Mouse (Mus musculus): ENCODE measurements around the gene Ikbkg. TPM values are rescaled to one million over a fixed set of nuclear protein-coding genes. Genes with fewer than 3 reads are reported as not detected.

Gene Ikbkg
- polyA plus RNA-seq, 1 experiment, result 37.1 TPM

- no peak for TF ChIP-seq MYOG (IDR thresholded peaks at IDR 0.05; ENCODE audit: control insufficient read depth, extremely low read depth, insufficient read length)
- no peak for TF ChIP-seq FOSL1 (IDR thresholded peaks at IDR 0.05; ENCODE audit: insufficient read depth, low read length, poor library complexity, severe bottlenecking)
- TF ChIP-seq CEBPB (IDR thresholded peaks at IDR 0.05; ENCODE audit: low read depth), result no peak
- no peak for TF ChIP-seq USF1 (IDR thresholded peaks at IDR 0.05; ENCODE audit: low read depth)
- Histone ChIP-seq H3K4me3 (ENCODE audit: insufficient read depth, poor library complexity, severe bottlenecking) (peak overlapping the region; percentile 11), H3K79me2 (ENCODE audit: control insufficient read depth, insufficient read depth) (peaks cover 85% of the 10 kb centered on the region)
Observed at GRCm38 (mm10) chrX:74427116-74427515, 34.0 kb downstream of the Ikbkg start.

GRCm38 (mm10) chrX:74428146-74428825 is 35.2 kb downstream of the Ikbkg start:
- peak overlapping the region; percentile 49 for H3K4me3 ChIP-seq (ENCODE audit: insufficient read depth, poor library complexity, severe bottlenecking)
- peaks cover 79% of the 10 kb centered on the region for H3K79me2 ChIP-seq (ENCODE audit: control insufficient read depth, insufficient read depth)
- no peaks in the 10 kb centered on the region for H3K27me3 ChIP-seq (ENCODE audit: control insufficient read depth, insufficient read depth, insufficient read length)
- peaks cover 39% of the 10 kb centered on the region for H3K36me3 ChIP-seq (ENCODE audit: control insufficient read depth, insufficient read depth)
- peak overlapping the region; percentile 71 for H3ac ChIP-seq (ENCODE audit: control insufficient read depth, insufficient read length, low read depth)
- no peak for TF ChIP-seq MAX (IDR thresholded peaks at IDR 0.05)
- no peak for TF ChIP-seq CTCF (IDR thresholded peaks at IDR 0.05; ENCODE audit: control insufficient read depth, insufficient read depth, insufficient read length)
- no peak for TF ChIP-seq MYOG (IDR thresholded peaks at IDR 0.05; ENCODE audit: control insufficient read depth, extremely low read depth, insufficient read length)
- TF ChIP-seq FOSL1 (IDR thresholded peaks at IDR 0.05; ENCODE audit: insufficient read depth, low read length, poor library complexity, severe bottlenecking), result no peak
- no peak for TF ChIP-seq MYOD1 (IDR thresholded peaks at IDR 0.05; ENCODE audit: control insufficient read depth, insufficient read length, low read depth)
- no peak for TF ChIP-seq USF1 (IDR thresholded peaks at IDR 0.05; ENCODE audit: low read depth)
- no peak for TF ChIP-seq CEBPB (IDR thresholded peaks at IDR 0.05; ENCODE audit: low read depth)
- H3K79me3 ChIP-seq (ENCODE audit: low read depth), result peaks cover 46% of the 10 kb centered on the region

More at GRCm38 (mm10) chrX:74427116-74427515, 34.0 kb downstream of the Ikbkg start:
- Histone ChIP-seq H3K27me3 (ENCODE audit: control insufficient read depth, insufficient read depth, insufficient read length) (no peaks in the 10 kb centered on the region), H3K79me3 (ENCODE audit: low read depth) (peaks cover 50% of the 10 kb centered on the region), H3K36me3 (ENCODE audit: control insufficient read depth, insufficient read depth) (peaks cover 30% of the 10 kb centered on the region), H3ac (ENCODE audit: control insufficient read depth, insufficient read length, low read depth) (peak overlapping the region; percentile 36)

GRCm38 (mm10) chrX:74428826-74429276 is 35.8 kb downstream of the Ikbkg start, which contains the start of gene G6pdx:
Gene G6pdx, minus strand, starts transcription at chrX:74429194.
- Histone ChIP-seq H3ac (ENCODE audit: control insufficient read depth, insufficient read length, low read depth) (peak within 1 kb of the TSS; percentile 95), H3K79me3 (ENCODE audit: low read depth) (peaks cover 42% of the 10 kb centered on the region), H3K79me2 (ENCODE audit: control insufficient read depth, insufficient read depth) (peaks cover 73% of the 10 kb centered on the region), H3K4me3 (ENCODE audit: insufficient read depth, poor library complexity, severe bottlenecking) (peak within 1 kb of the TSS; percentile 49), H3K27me3 (ENCODE audit: control insufficient read depth, insufficient read depth, insufficient read length) (no peaks in the 10 kb centered on the region), H3K36me3 (ENCODE audit: control insufficient read depth, insufficient read depth) (peaks cover 44% of the 10 kb centered on the region)
- no peak for TF ChIP-seq MYOD1 (IDR thresholded peaks at IDR 0.05; ENCODE audit: control insufficient read depth, insufficient read length, low read depth)
- no peak for TF ChIP-seq MAX (IDR thresholded peaks at IDR 0.05)
- no peak for TF ChIP-seq USF1 (IDR thresholded peaks at IDR 0.05; ENCODE audit: low read depth)
- no peak for TF ChIP-seq CTCF (IDR thresholded peaks at IDR 0.05; ENCODE audit: control insufficient read depth, insufficient read depth, insufficient read length)
- TF ChIP-seq CEBPB (IDR thresholded peaks at IDR 0.05; ENCODE audit: low read depth), result no peak
- TF ChIP-seq FOSL1 (IDR thresholded peaks at IDR 0.05; ENCODE audit: insufficient read depth, low read length, poor library complexity, severe bottlenecking), result no peak
- TF ChIP-seq MYOG (IDR thresholded peaks at IDR 0.05; ENCODE audit: control insufficient read depth, extremely low read depth, insufficient read length), result no peak

GRCm38 (mm10) chrX:74429290-74429821 is 36.3 kb downstream of the Ikbkg start:
- TF ChIP-seq MYOD1 (IDR thresholded peaks at IDR 0.05; ENCODE audit: control insufficient read depth, insufficient read length, low read depth) (no peak), MYOG (IDR thresholded peaks at IDR 0.05; ENCODE audit: control insufficient read depth, extremely low read depth, insufficient read length) (no peak), FOSL1 (IDR thresholded peaks at IDR 0.05; ENCODE audit: insufficient read depth, low read length, poor library complexity, severe bottlenecking) (no peak), CTCF (IDR thresholded peaks at IDR 0.05; ENCODE audit: control insufficient read depth, insufficient read depth, insufficient read length) (no peak), USF1 (IDR thresholded peaks at IDR 0.05; ENCODE audit: low read depth) (no peak), CEBPB (IDR thresholded peaks at IDR 0.05; ENCODE audit: low read depth) (no peak), MAX (IDR thresholded peaks at IDR 0.05) (no peak)
- peaks cover 49% of the 10 kb centered on the region for H3K36me3 ChIP-seq (ENCODE audit: control insufficient read depth, insufficient read depth)
- H3ac ChIP-seq (ENCODE audit: control insufficient read depth, insufficient read length, low read depth), result peak overlapping the region; percentile 95
- H3K79me2 ChIP-seq (ENCODE audit: control insufficient read depth, insufficient read depth), result peaks cover 70% of the 10 kb centered on the region
- no peaks in the 10 kb centered on the region for H3K27me3 ChIP-seq (ENCODE audit: control insufficient read depth, insufficient read depth, insufficient read length)
- H3K79me3 ChIP-seq (ENCODE audit: low read depth), result peaks cover 42% of the 10 kb centered on the region
- peak overlapping the region; percentile 49 for H3K4me3 ChIP-seq (ENCODE audit: insufficient read depth, poor library complexity, severe bottlenecking)

GRCm38 (mm10) chrX:74451157-74451912 is 58.2 kb downstream of the Ikbkg start:
- Histone ChIP-seq H3K4me3 (ENCODE audit: insufficient read depth, poor library complexity, severe bottlenecking) (no peak overlapping the region), H3K79me3 (ENCODE audit: low read depth) (no peaks in the 10 kb centered on the region), H3K36me3 (ENCODE audit: control insufficient read depth, insufficient read depth) (peaks cover 25% of the 10 kb centered on the region), H3ac (ENCODE audit: control insufficient read depth, insufficient read length, low read depth) (no peak overlapping the region), H3K79me2 (ENCODE audit: control insufficient read depth, insufficient read depth) (no peaks in the 10 kb centered on the region), H3K27me3 (ENCODE audit: control insufficient read depth, insufficient read depth, insufficient read length) (no peaks in the 10 kb centered on the region)
- TF ChIP-seq MYOD1 (IDR thresholded peaks at IDR 0.05; ENCODE audit: control insufficient read depth, insufficient read length, low read depth), result no peak

Data from C2C12 (cell line).